Mouse (Mus musculus): ENCODE results near the gene Znrf1.

GRCm38 (mm10) chr8:111657312-111657854, 121.5 kb downstream of the Znrf1 start:
- no peak for TF ChIP-seq CTCF (IDR thresholded peaks at IDR 0.05; ENCODE audit: borderline replicate concordance, extremely low read depth, insufficient read depth, insufficient read length)
- TF ChIP-seq POLR2A (IDR thresholded peaks at IDR 0.05; ENCODE audit: borderline replicate concordance, extremely low read depth, insufficient read depth, insufficient read length, poor library complexity, severe bottlenecking) = no peak

Measured in brain, embryonic 14.5 days (tissue).